Mouse (Mus musculus) ES-E14 (cell line): Measurements from ENCODE around the gene Stat6.

Experiments used
- HCFC1 ChIP-seq: IDR thresholded peaks from 2 replicates; pipeline ENCODE4 v1.6.1; 2012; ENCODE audit warnings: low read length, inconsistent platforms, borderline replicate concordance; ENCODE audit not compliant: insufficient read depth
- MAFK ChIP-seq: IDR thresholded peaks from 2 replicates; pipeline ENCODE4 v1.6.1; 2014; ENCODE audit warnings: mild to moderate bottlenecking, low read depth, low read length, inconsistent platforms; ENCODE audit not compliant: insufficient read depth
- ZC3H11A ChIP-seq: IDR thresholded peaks from 2 replicates; pipeline ENCODE4 v1.6.1; 2012; ENCODE audit warnings: low read depth, mild to moderate bottlenecking, inconsistent platforms, low read length, borderline replicate concordance
- ZNF384 ChIP-seq: IDR thresholded peaks from 2 replicates; pipeline ENCODE4 v1.6.1; 2012; ENCODE audit warnings: low read depth, low read length, inconsistent platforms

- TF ChIP-seq MAFK (no peak), ZNF384 (no peak), ZC3H11A (no peak), HCFC1 (no peak)
Observed at GRCm38 (mm10) chr10:127631261-127632214, 11.2 kb upstream of the Stat6 start.
